Mouse (Mus musculus): ENCODE measurements around the gene Msh5. TPM values are rescaled to one million over a fixed set of nuclear protein-coding genes. Genes with fewer than 3 reads are reported as not detected.

Gene Msh5
- polyA plus RNA-seq, 1 experiment = 15.5 TPM

DNA sequence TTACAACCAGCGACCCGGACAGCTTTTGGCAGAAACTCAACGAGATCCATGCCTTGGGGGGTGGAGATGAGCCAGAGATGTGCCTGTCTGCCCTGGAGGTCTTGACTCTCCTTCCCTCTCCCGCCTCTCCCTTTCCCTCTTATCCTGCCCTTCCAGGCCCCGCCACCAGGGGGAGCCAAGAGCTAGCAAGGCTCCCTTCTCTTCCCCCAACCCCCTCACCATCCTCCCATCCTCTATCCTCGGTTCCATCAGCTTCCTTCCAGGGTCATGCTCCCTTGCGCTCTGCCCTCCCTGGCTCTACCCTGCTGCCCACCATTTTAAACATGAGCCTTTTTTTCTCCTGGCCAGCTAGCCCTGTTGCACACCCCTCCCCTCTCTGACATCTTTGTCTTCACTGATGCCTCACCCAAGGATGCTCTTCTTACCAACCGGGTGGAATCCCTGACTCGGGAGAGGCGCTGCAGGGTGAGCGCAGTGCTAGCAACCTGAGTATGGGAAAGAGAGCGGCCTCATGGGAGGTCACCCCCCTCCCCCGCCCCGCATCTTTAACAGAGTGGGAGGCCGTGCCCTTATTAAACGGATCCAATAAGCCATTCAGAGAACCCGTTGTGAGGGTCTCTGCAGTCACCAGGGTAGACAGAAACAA is 25.3 kb downstream of the Msh5 start:
- no peak overlapping the region for H3K27ac ChIP-seq (ENCODE audit: control insufficient read depth, insufficient read depth, low read length)
- peak; percentile 94 for DNase-seq
- 31% methylated on average over 17 of the region's 17 CpGs for WGBS

DNA sequence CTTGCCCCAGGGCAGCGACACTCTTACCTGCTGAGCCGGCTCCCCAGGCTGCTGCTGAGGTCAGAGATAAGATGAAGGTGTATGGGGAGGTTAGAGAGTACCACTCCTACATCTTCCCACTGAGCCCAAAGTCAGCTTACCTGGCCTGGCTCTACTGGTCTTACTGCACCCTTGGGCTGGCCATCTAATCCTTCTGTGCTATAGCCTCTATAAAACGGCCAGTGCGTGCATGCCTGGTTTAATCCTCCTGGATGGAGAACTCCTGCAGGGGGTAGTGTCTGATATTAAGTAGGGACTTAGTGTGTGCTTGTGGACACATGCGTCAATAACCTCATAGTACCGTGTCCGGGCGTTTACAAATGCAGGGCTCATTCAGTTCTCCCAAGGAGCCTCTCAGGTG is 26.0 kb downstream of the Msh5 start:
- Histone ChIP-seq H3K4me1 (replicated peaks; ENCODE audit: control insufficient read depth, insufficient read depth, low read length) (peaks cover 17% of the 10 kb centered on the region), H3K27ac (ENCODE audit: control insufficient read depth, insufficient read depth, low read length) (no peak overlapping the region), H3K27me3 (ENCODE audit: control insufficient read depth, insufficient read depth, low read length) (no peaks in the 10 kb centered on the region), H3K4me3 (ENCODE audit: control insufficient read depth, insufficient read depth, low read length) (no peak overlapping the region), H3K36me3 (ENCODE audit: control insufficient read depth, insufficient read depth, low read length) (no peaks in the 10 kb centered on the region; the same call in 1 of the 2 replicates)
- DNase-seq = no peak
- 97% methylated on average over 8 of the region's 8 CpGs for WGBS
- no peak for TF ChIP-seq CTCF (IDR thresholded peaks at IDR 0.05; ENCODE audit: borderline replicate concordance, control insufficient read depth, extremely low read depth, insufficient read depth, low read length, poor library complexity)
- no peak for TF ChIP-seq POLR2A (IDR thresholded peaks at IDR 0.05; ENCODE audit: control insufficient read depth, extremely low read depth, insufficient read depth, low read length, poor library complexity)

More for the DNA sequence above, 25.3 kb downstream of the Msh5 start:
- Histone ChIP-seq H3K27me3 (ENCODE audit: control insufficient read depth, insufficient read depth, low read length) (no peaks in the 10 kb centered on the region), H3K4me3 (ENCODE audit: control insufficient read depth, insufficient read depth, low read length) (no peak overlapping the region), H3K4me1 (replicated peaks; ENCODE audit: control insufficient read depth, insufficient read depth, low read length) (peaks cover 18% of the 10 kb centered on the region), H3K36me3 (ENCODE audit: control insufficient read depth, insufficient read depth, low read length) (no peaks in the 10 kb centered on the region)
- no peak for TF ChIP-seq POLR2A (IDR thresholded peaks at IDR 0.05; ENCODE audit: control insufficient read depth, extremely low read depth, insufficient read depth, low read length, poor library complexity)
- peak; percentile 98 for TF ChIP-seq CTCF (IDR thresholded peaks at IDR 0.05; ENCODE audit: borderline replicate concordance, control insufficient read depth, extremely low read depth, insufficient read depth, low read length, poor library complexity)

DNA sequence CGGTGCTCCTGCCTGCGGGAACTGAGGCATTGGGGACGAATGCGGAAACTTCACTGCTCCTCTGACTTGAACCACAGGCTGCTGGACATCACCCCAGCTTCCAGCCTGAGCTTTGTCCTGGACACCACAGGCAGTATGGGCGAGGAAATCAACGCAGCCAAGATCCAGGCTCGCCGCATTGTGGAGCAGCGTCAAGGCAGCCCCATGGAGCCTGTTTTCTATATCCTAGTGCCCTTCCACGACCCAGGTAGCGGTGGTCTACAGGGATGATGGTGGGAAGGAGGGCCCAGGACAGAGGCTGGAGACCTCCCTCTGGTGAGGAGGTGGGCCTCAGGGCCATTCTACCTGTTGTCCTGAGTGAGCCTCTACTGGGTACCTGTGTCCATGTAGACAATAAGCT is 26.7 kb downstream of the Msh5 start:
- Histone ChIP-seq H3K4me3 (ENCODE audit: control insufficient read depth, insufficient read depth, low read length) (no peak overlapping the region), H3K27me3 (ENCODE audit: control insufficient read depth, insufficient read depth, low read length) (no peaks in the 10 kb centered on the region), H3K36me3 (ENCODE audit: control insufficient read depth, insufficient read depth, low read length) (no peaks in the 10 kb centered on the region; the same call in 1 of the 2 replicates), H3K4me1 (replicated peaks; ENCODE audit: control insufficient read depth, insufficient read depth, low read length) (peaks cover 17% of the 10 kb centered on the region), H3K27ac (ENCODE audit: control insufficient read depth, insufficient read depth, low read length) (no peak overlapping the region)
- WGBS = 95% methylated on average over 11 of the region's 11 CpGs
- TF ChIP-seq CTCF (IDR thresholded peaks at IDR 0.05; ENCODE audit: borderline replicate concordance, control insufficient read depth, extremely low read depth, insufficient read depth, low read length, poor library complexity) (no peak), POLR2A (IDR thresholded peaks at IDR 0.05; ENCODE audit: control insufficient read depth, extremely low read depth, insufficient read depth, low read length, poor library complexity) (no peak)
- DNase-seq = no peak

- peaks cover 12% of the 10 kb centered on the region for H3K36me3 ChIP-seq (ENCODE audit: control insufficient read depth, insufficient read depth, low read length)
- no peak for DNase-seq
- TF ChIP-seq CTCF (IDR thresholded peaks at IDR 0.05; ENCODE audit: borderline replicate concordance, control insufficient read depth, extremely low read depth, insufficient read depth, low read length, poor library complexity) (no peak), POLR2A (IDR thresholded peaks at IDR 0.05; ENCODE audit: control insufficient read depth, extremely low read depth, insufficient read depth, low read length, poor library complexity) (no peak)
- WGBS = 93% methylated on average over 3 of the region's 3 CpGs
- no peak overlapping the region for H3K27ac ChIP-seq (ENCODE audit: control insufficient read depth, insufficient read depth, low read length)
- H3K4me3 ChIP-seq (ENCODE audit: control insufficient read depth, insufficient read depth, low read length) = no peak overlapping the region
- H3K27me3 ChIP-seq (ENCODE audit: control insufficient read depth, insufficient read depth, low read length) = no peaks in the 10 kb centered on the region
- peaks cover 17% of the 10 kb centered on the region for H3K4me1 ChIP-seq (replicated peaks; ENCODE audit: control insufficient read depth, insufficient read depth, low read length)
Measured at GRCm38 (mm10) chr17:35018171-35018570, 28.4 kb downstream of the Msh5 start.

DNA sequence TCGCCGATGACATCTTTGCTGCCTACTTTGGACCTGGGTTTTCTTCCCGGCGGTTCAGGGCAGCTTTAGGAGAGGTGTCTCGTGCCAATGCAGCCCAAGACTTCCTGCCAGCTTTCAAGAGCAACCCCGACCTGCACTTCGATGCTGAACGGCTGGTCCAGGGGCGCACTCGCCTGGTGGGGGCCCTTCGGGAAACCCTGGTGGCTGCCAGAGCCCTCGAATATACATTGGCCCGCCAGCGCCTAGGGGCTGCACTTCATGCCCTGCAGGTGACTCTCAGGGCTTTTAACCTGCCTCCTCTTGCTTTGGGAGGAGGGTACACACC is 28.9 kb downstream of the Msh5 start:
- DNase-seq = no peak
- H3K4me3 ChIP-seq (ENCODE audit: control insufficient read depth, insufficient read depth, low read length) = no peak overlapping the region
- peaks cover 17% of the 10 kb centered on the region for H3K4me1 ChIP-seq (replicated peaks; ENCODE audit: control insufficient read depth, insufficient read depth, low read length)
- TF ChIP-seq CTCF (IDR thresholded peaks at IDR 0.05; ENCODE audit: borderline replicate concordance, control insufficient read depth, extremely low read depth, insufficient read depth, low read length, poor library complexity) = no peak
- TF ChIP-seq POLR2A (IDR thresholded peaks at IDR 0.05; ENCODE audit: control insufficient read depth, extremely low read depth, insufficient read depth, low read length, poor library complexity) = no peak
- no peaks in the 10 kb centered on the region for H3K27me3 ChIP-seq (ENCODE audit: control insufficient read depth, insufficient read depth, low read length)
- WGBS = 77% methylated on average over 14 of the region's 14 CpGs
- peaks cover 14% of the 10 kb centered on the region for H3K36me3 ChIP-seq (ENCODE audit: control insufficient read depth, insufficient read depth, low read length)
- no peak overlapping the region for H3K27ac ChIP-seq (ENCODE audit: control insufficient read depth, insufficient read depth, low read length)

- Histone ChIP-seq H3K36me3 (ENCODE audit: control insufficient read depth, insufficient read depth, low read length) (peaks cover 14% of the 10 kb centered on the region), H3K27ac (ENCODE audit: control insufficient read depth, insufficient read depth, low read length) (no peak overlapping the region), H3K27me3 (ENCODE audit: control insufficient read depth, insufficient read depth, low read length) (no peaks in the 10 kb centered on the region), H3K4me1 (replicated peaks; ENCODE audit: control insufficient read depth, insufficient read depth, low read length) (peaks cover 17% of the 10 kb centered on the region), H3K4me3 (ENCODE audit: control insufficient read depth, insufficient read depth, low read length) (no peak overlapping the region)
- 79% methylated on average over 10 of the region's 10 CpGs for WGBS
- TF ChIP-seq POLR2A (IDR thresholded peaks at IDR 0.05; ENCODE audit: control insufficient read depth, extremely low read depth, insufficient read depth, low read length, poor library complexity) = no peak
- TF ChIP-seq CTCF (IDR thresholded peaks at IDR 0.05; ENCODE audit: borderline replicate concordance, control insufficient read depth, extremely low read depth, insufficient read depth, low read length, poor library complexity) = no peak
- no peak for DNase-seq
Measured at GRCm38 (mm10) chr17:35016791-35017705, 29.5 kb downstream of the Msh5 start.

All from thymus, adult 2 months (tissue).